Comparison of ENCODE assay signal across 8 mouse cellular contexts in genomic region chr16:8638131-8638530, GRCm38 (mm10). TPM values are rescaled to one million over a fixed set of nuclear protein-coding genes. Genes with fewer than 3 reads are reported as not detected.
DNase-seq lines count a peak whose midpoint lies in the region; ATAC-seq and TF ChIP-seq lines count a peak whose summit lies in the region.

No protein-coding gene starts in this region.

- DNase-seq in heart, postnatal 14 days = no peak
- DNase-seq in ES-E14 (ENCODE audit: low read depth, low spot score) = no peak
- DNase-seq in liver, postnatal 0 days = no peak
- DNase-seq in adrenal gland, postnatal 25 days = no peak
- no peak for DNase-seq in cerebellum, postnatal 25 days

- intact Hi-C loops in heart, postnatal 14 days (cut with DNase I) = no loop called here

- H3K4me2 ChIP-seq in heart, embryonic 14.5 days (ENCODE audit: low read length) = peak overlapping the region; percentile 82
- peak overlapping the region; percentile 64 for H3K4me2 ChIP-seq in forebrain, embryonic 16.5 days (ENCODE audit: low read length)
- peak overlapping the region; percentile 88 for H3K4me2 ChIP-seq in liver, postnatal 0 days (ENCODE audit: low read depth, low read length)

- H3K27ac ChIP-seq in heart, embryonic 14.5 days (replicated peaks in 1 of 2; ENCODE audit: control insufficient read depth in 1 of 2, insufficient read depth in 1 of 2, low read depth in 2 of 2, low read length in 2 of 2) = peak overlapping the region; percentile 86 to 90
- no peak overlapping the region; the same call in 1 of the 2 replicates for H3K27ac ChIP-seq in ES-E14 (ENCODE audit: insufficient read depth, low read depth, low read length, poor library complexity, severe bottlenecking)
- no peak overlapping the region for H3K27ac ChIP-seq in forebrain, embryonic 16.5 days (ENCODE audit: low read length)
- H3K27ac ChIP-seq in liver, postnatal 0 days (ENCODE audit: low read depth) = peak overlapping the region; percentile 98

- TF ChIP-seq CTCF in liver, postnatal 0 days (IDR thresholded peaks at IDR 0.05; ENCODE audit: low read depth) = no peak

- H3K4me1 ChIP-seq in heart, embryonic 14.5 days (ENCODE audit: control insufficient read depth in 2 of 2, insufficient read depth in 2 of 2, low read length in 2 of 2) = peaks cover 10 to 24% of the 10 kb centered on the region in 2 experiments
- peaks cover 0 to 9% of the 10 kb centered on the region in 2 experiments; a peak in 1 of 4 replicates for H3K4me1 ChIP-seq in ES-E14 (ENCODE audit: control insufficient read depth in 2 of 2, insufficient read depth in 2 of 2, low read length in 2 of 2, poor library complexity in 1 of 2)
- peaks cover 25% of the 10 kb centered on the region for H3K4me1 ChIP-seq in forebrain, embryonic 16.5 days (replicated peaks; ENCODE audit: control insufficient read depth, insufficient read depth, low read length)
- H3K4me1 ChIP-seq in liver, postnatal 0 days (ENCODE audit: insufficient read depth) = peaks cover 31% of the 10 kb centered on the region

- peaks cover 35% of the 10 kb centered on the region for H3K36me3 ChIP-seq in heart, embryonic 14.5 days (ENCODE audit: control insufficient read depth, insufficient read depth, low read length)
- peaks cover 24% of the 10 kb centered on the region; the same call in 1 of the 2 replicates for H3K36me3 ChIP-seq in ES-E14 (ENCODE audit: control insufficient read depth, insufficient read depth, low read length, poor library complexity, severe bottlenecking)
- H3K36me3 ChIP-seq in forebrain, embryonic 16.5 days (ENCODE audit: control insufficient read depth, insufficient read depth) = peaks cover 2% of the 10 kb centered on the region; the same call in 1 of the 2 replicates
- peaks cover 29% of the 10 kb centered on the region for H3K36me3 ChIP-seq in liver, postnatal 0 days (replicated peaks; ENCODE audit: insufficient read depth, low read length)

- H3K4me3 ChIP-seq in heart, embryonic 14.5 days (ENCODE audit: control insufficient read depth in 1 of 2, insufficient read depth in 1 of 2, low read depth in 1 of 2, low read length in 2 of 2) = peak overlapping the region; percentile 69 to 83
- peak overlapping the region; percentile 88 to 92 for H3K4me3 ChIP-seq in ES-E14 (ENCODE audit: insufficient read depth in 1 of 2, low read depth in 1 of 2, low read length in 2 of 2, poor library complexity in 1 of 2, severe bottlenecking in 1 of 2)
- H3K4me3 ChIP-seq in forebrain, embryonic 16.5 days (replicated peaks; ENCODE audit: low read length) = peak overlapping the region; percentile 96
- peak overlapping the region; percentile 93 for H3K4me3 ChIP-seq in liver, postnatal 0 days (ENCODE audit: low read depth, low read length)

- in situ Hi-C loops in ES-E14 (cut with MboI; ENCODE audit: low sequenced_read_pairs in 2 of 2, unreplicated experiment in 2 of 2) = no loop called here

- peak overlapping the region; percentile 84 for H3K9ac ChIP-seq in heart, embryonic 14.5 days (ENCODE audit: low read length)
- peak overlapping the region; percentile 96 for H3K9ac ChIP-seq in ES-E14 (ENCODE audit: insufficient read depth, low read depth, low read length, poor library complexity, severe bottlenecking)
- peak overlapping the region; percentile 78 for H3K9ac ChIP-seq in forebrain, embryonic 16.5 days (replicated peaks; ENCODE audit: low read depth, low read length)
- H3K9ac ChIP-seq in liver, postnatal 0 days (replicated peaks) = peak overlapping the region; percentile 89

- no peak for ATAC-seq in heart, embryonic 14.5 days (ENCODE audit: insufficient number of reproducible peaks, insufficient read depth, low FRiP score, low read depth)
- ATAC-seq in forebrain, embryonic 16.5 days = no peak
- no peak for ATAC-seq in liver, postnatal 0 days
- no peak for ATAC-seq in inflammation-experienced regulatory T-cells, adult 6 months

- H3K9me3 ChIP-seq in heart, embryonic 14.5 days (ENCODE audit: control insufficient read depth, low read length) = no peaks in the 10 kb centered on the region
- no peaks in the 10 kb centered on the region for H3K9me3 ChIP-seq in ES-E14 (ENCODE audit: control insufficient read depth, insufficient read depth, low read depth, low read length)
- H3K9me3 ChIP-seq in forebrain, embryonic 16.5 days (ENCODE audit: control insufficient read depth, low read length) = no peaks in the 10 kb centered on the region
- no peaks in the 10 kb centered on the region for H3K9me3 ChIP-seq in liver, postnatal 0 days (ENCODE audit: low read length)

- WGBS in heart, embryonic 14.5 days = 38% methylated on average over 7 of the region's 7 CpGs
- WGBS in forebrain, embryonic 16.5 days = 46% methylated on average over 7 of the region's 7 CpGs
- 16% methylated on average over 7 of the region's 7 CpGs for WGBS in liver, postnatal 0 days (ENCODE audit: insufficient replicate concordance)

- no peaks in the 10 kb centered on the region for H3K27me3 ChIP-seq in heart, embryonic 14.5 days (ENCODE audit: control insufficient read depth, insufficient read depth, low read length)
- H3K27me3 ChIP-seq in forebrain, embryonic 16.5 days (replicated peaks; ENCODE audit: control insufficient read depth, insufficient read depth, low read length) = no peaks in the 10 kb centered on the region
- no peaks in the 10 kb centered on the region for H3K27me3 ChIP-seq in liver, postnatal 0 days (ENCODE audit: insufficient read depth, low read length)

- no peak for TF ChIP-seq EP300 in liver, postnatal 0 days (IDR thresholded peaks at IDR 0.05; ENCODE audit: low read depth)

TF ChIP-seq in ES-E14, 5 proteins besides CTCF, POLR2A, EP300 and RAD21:
- TF ChIP-seq ZNF384 (IDR thresholded peaks at IDR 0.05; ENCODE audit: low read depth, low read length) = no peak
- no peak for TF ChIP-seq CHD2 (IDR thresholded peaks at IDR 0.05; ENCODE audit: low read depth, low read length)
- no peak for TF ChIP-seq ZC3H11A (IDR thresholded peaks at IDR 0.05; ENCODE audit: borderline replicate concordance, low read depth, low read length)
- no peak for TF ChIP-seq MAFK (IDR thresholded peaks at IDR 0.05; ENCODE audit: insufficient read depth, low read depth, low read length)
- no peak for TF ChIP-seq HCFC1 (IDR thresholded peaks at IDR 0.05; ENCODE audit: borderline replicate concordance, insufficient read depth, low read length)

RNA-seq across cellular contexts. Expression of gene Tmem186, which starts 0.6 kb away (rescaled TPM):
- 12.9 and 13.8 TPM in 2 replicates for polyA plus RNA-seq in heart, embryonic 14.5 days (2014; fragmentation: Nextera tagmentation; extraction: Ambion mirVana)
- total RNA-seq in heart, postnatal 14 days (2021) = 10 to 100 TPM; 15.5 to 15.6 TPM
- total RNA-seq in ES-E14 (2012; rRNA removed) = 20.7 and 25.7 TPM in 2 replicates
- 26.8 and 27.8 TPM in 2 replicates for polyA plus RNA-seq in forebrain, embryonic 16.5 days (2015; fragmentation: Nextera tagmentation; extraction: Ambion mirVana)
- polyA plus RNA-seq in liver, postnatal 0 days (2015; fragmentation: Nextera tagmentation; extraction: Ambion mirVana) = 6.2 and 7.0 TPM in 2 replicates
- 22.7 and 23.9 TPM in 2 replicates for total RNA-seq in adrenal gland, postnatal 25 days (2021)
- 10 to 100 TPM in 2 of 3 experiments, 1 to 10 TPM in 1; 8.0 to 12.6 (median 12.5) TPM for polyA plus RNA-seq in inflammation-experienced regulatory T-cells, adult 6 months (2017; shearing (Covaris generic))

RNA-seq across cellular contexts. Expression of gene Pmm2, which starts 0.7 kb away (rescaled TPM):
- polyA plus RNA-seq in heart, embryonic 14.5 days (2014; fragmentation: Nextera tagmentation; extraction: Ambion mirVana) = 38.2 and 38.7 TPM in 2 replicates
- total RNA-seq in heart, postnatal 14 days (2021) = 10 to 100 TPM; 30.0 to 32.2 TPM
- total RNA-seq in ES-E14 (2012; rRNA removed) = 34.7 and 34.8 TPM in 2 replicates
- polyA plus RNA-seq in forebrain, embryonic 16.5 days (2015; fragmentation: Nextera tagmentation; extraction: Ambion mirVana) = 48.1 and 53.4 TPM in 2 replicates
- polyA plus RNA-seq in liver, postnatal 0 days (2015; fragmentation: Nextera tagmentation; extraction: Ambion mirVana) = 37.2 and 38.0 TPM in 2 replicates
- total RNA-seq in adrenal gland, postnatal 25 days (2021) = 64.6 and 66.8 TPM in 2 replicates
- 100 to 1,000 TPM in 1 of 3 experiments, 10 to 100 TPM in 2; 89.9 to 115 (median 99.3) TPM for polyA plus RNA-seq in inflammation-experienced regulatory T-cells, adult 6 months (2017; shearing (Covaris generic))

RNA-seq across cellular contexts. Expression of gene Carhsp1, which starts 33.8 kb away (rescaled TPM):
- polyA plus RNA-seq in heart, embryonic 14.5 days (2014; fragmentation: Nextera tagmentation; extraction: Ambion mirVana) = 26.0 and 31.3 TPM in 2 replicates
- total RNA-seq in heart, postnatal 14 days (2021) = 10 to 100 TPM; 23.7 to 24.9 TPM
- 42.5 and 66.6 TPM in 2 replicates for total RNA-seq in ES-E14 (2012; rRNA removed)
- 181 and 200 TPM in 2 replicates for polyA plus RNA-seq in forebrain, embryonic 16.5 days (2015; fragmentation: Nextera tagmentation; extraction: Ambion mirVana)
- 65.4 and 71.2 TPM in 2 replicates for polyA plus RNA-seq in liver, postnatal 0 days (2015; fragmentation: Nextera tagmentation; extraction: Ambion mirVana)
- 91.2 and 94.1 TPM in 2 replicates for total RNA-seq in adrenal gland, postnatal 25 days (2021)
- polyA plus RNA-seq in inflammation-experienced regulatory T-cells, adult 6 months (2017; shearing (Covaris generic)) = 10 to 100 TPM; 14.0 to 53.9 (median 14.9) TPM

RNA-seq across cellular contexts. Expression of gene Gm5767, which starts 42.4 kb away (rescaled TPM):
- polyA plus RNA-seq in heart, embryonic 14.5 days (2014; fragmentation: Nextera tagmentation; extraction: Ambion mirVana) = not detected in 2 replicates
- not detected for total RNA-seq in heart, postnatal 14 days (2021)
- not detected in 2 replicates for total RNA-seq in ES-E14 (2012; rRNA removed)
- not detected in 2 replicates for polyA plus RNA-seq in forebrain, embryonic 16.5 days (2015; fragmentation: Nextera tagmentation; extraction: Ambion mirVana)
- 0.43 TPM in 1 of 2 replicates, not detected in the other for polyA plus RNA-seq in liver, postnatal 0 days (2015; fragmentation: Nextera tagmentation; extraction: Ambion mirVana)
- total RNA-seq in adrenal gland, postnatal 25 days (2021) = not detected in 2 replicates
- not detected for polyA plus RNA-seq in inflammation-experienced regulatory T-cells, adult 6 months (2017; shearing (Covaris generic))

Comparison
In these comparisons a context has a peak if more than half of its experiments do, and no peak if none do; other contexts are left out.
1. H3K27ac ChIP-seq: peak in heart, embryonic 14.5 days (2 of 2) and liver, postnatal 0 days (single experiment); none in ES-E14 (single experiment) and forebrain, embryonic 16.5 days (single experiment).
2. Peak in every context shown above with its lines, with median percentiles within 50 percentile points of each other: H3K4me2 ChIP-seq, H3K4me3 ChIP-seq and H3K9ac ChIP-seq.